Mouse (Mus musculus): ENCODE measurements around the gene Hspd1. TPM values are rescaled to one million over a fixed set of nuclear protein-coding genes. Genes with fewer than 3 reads are reported as not detected.

The Hspd1 gene
- total RNA-seq, 2 experiments from 2014 or later = 179 to 181 TPM

DNA sequence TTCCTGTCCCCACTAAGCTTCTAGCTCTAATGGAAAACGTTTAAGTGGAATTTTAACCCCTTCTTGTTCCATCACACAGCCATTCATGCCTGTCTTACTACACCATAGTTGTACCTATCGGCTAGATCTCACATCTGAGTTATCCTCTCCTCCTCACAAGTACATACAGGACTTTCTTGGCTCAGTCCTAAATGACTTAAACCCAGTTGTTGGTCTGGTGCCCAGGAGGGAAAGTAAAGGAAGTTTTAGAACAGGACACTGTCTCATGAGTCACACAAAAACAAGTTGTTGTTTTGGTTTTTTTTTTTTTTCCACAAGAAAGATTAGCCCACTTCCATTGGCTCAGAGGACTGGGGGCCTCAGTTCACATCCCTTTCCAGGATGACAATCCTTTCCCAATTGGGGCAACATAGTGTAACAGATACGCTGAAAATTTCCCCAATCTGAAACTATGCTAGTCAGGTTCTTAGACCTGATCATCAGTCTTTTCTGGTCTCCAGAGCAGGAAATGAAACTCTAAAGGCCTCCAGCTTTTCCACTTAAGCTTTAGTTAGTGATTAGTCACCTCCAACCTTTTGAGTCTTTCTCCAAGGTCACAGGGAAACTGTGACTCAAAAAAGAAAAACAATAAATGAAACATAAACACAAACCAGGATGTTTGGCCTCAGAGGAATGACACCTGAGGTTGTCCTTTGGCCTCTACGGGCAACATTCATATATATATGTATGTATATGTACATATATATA is 39.0 kb downstream of the Hspd1 start:
- no peak for DNase-seq (ENCODE audit: low spot score in 2 of 2)

DNA sequence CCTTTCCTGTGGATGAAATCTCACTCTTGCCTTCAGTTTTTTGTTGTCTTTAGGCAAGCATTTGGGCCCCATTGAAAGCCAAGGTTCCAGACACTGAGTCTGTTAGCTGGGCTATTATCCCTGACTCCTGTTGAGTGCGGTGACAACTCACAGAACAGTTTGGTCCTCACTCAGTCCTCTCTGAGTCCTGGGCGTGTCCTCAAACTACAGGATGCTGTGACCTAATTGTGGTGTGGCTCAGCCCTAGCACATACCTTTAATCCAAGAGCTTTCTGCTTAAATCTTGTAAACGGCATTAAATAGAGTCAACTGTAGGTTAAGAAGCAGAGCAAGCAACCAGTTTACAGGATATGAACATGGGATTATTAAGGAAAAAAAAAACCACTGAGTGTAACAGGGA is 44.9 kb downstream of the Hspd1 start:
- no peak for DNase-seq (ENCODE audit: low spot score in 2 of 2)

DNA sequence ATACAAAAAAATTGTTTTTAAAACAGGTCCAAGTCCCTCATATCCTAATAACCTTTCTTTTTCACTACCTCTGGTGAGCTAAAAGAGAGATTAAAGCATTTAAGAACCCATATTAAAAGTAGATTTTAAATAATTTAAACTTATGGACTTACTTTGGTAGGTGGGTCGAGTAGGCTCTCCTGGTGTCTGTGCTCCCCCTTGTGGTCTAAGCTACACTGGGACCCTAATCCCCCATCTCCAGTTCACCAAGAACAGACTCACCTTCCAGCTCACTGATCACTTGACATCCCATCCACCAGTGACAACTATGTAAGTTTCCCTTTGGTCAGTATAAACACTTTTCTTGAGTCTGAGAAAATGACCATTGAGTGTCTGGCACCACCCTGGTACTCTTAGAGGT is 45.8 kb downstream of the Hspd1 start:
- no peak for DNase-seq (ENCODE audit: low spot score in 2 of 2)

DNA sequence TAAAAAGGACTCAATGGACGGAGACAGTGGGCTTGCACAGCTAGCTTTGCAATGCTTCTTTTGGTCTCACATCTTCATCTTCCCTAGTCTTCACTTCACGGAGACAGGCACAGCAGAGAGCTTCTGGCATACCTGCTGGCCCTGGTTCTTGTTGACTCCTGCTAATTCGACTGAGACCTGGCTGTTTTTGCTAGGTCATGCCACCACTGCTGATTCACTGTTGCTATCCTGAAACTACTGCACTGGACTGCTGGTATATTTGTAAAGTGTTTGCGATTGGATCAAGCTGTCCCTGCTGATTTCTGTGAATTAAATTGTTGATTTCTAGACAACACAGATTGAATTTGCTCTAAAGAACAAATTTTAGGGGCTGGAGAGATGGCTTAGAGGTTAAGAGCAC is 46.4 kb downstream of the Hspd1 start:
- no peak for DNase-seq (ENCODE audit: low spot score in 2 of 2)

DNA sequence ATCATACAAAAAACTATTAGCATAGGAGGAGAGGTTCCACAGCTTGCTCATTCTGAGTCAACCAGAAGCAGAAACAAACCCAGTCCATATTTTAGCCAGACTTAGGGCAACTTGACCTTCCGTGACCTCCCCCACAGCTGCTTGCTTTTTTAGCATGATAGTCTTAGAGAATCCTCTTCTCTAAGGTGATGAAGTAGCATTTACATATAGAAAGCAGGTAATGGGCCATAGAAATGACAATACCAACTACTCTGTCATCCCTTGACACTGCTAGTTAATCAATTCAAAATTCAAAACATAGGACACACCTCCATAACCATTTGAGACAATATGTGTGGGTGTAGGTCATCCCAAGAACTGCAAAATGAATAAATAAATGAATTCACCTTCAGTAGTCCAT is 48.1 kb downstream of the Hspd1 start:
- no peak for DNase-seq (ENCODE audit: low spot score in 2 of 2)

DNA sequence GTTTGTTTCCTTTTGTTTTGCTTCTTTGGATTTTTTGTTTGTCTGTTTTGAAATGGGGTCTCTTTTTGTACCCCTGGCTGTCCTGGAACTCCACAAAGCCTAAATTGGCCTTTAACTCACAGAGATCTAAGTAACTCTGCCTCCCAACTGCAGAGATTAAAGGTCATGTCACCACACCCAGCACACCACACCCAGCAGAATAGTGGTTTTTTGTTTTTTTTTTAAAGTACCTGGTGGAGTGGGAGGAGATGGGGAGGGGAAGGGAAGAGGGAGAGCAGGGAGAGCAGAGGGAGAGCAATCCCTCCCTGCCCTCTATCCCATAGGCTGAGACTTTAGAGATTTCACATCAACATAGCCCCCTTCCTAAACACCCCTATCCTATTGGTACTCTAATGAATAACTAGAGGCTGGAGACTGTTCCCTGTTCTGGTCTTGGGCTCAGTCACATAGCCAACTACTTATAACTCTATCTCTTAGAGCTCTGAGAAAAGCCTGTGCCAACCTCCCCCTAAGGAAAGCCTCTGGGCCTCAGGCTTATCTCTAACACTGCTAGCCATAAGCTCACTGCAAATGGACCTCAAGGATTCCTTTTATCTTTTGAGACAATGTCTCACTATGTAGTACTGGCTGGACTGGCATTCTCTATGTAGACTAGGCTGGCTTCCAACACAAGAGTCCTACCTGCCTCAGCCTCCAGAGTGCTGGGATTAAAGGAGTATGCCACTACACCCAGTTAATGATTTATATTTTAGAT is 56.8 kb downstream of the Hspd1 start:
- DNase-seq (ENCODE audit: low spot score in 2 of 2) = no peak

DNA sequence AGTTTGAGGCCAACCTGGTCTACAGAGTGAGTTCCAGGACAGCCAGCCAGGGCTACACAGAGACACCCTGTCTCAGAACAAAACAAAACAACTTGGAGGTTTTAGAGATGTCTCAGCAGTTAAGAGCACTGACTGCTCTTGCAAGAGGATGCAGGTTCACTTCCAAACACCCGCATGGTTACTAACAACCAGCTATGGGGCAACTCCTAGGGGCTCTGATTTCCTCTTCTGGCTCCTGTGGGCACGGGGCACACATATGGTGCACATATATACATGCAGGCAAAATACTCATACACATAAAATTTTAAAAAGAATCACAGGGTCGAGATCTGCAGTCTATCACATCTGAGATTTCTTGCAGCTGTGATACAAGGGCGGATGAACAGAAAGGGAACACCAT is 58.6 kb downstream of the Hspd1 start:
- no peak for DNase-seq (ENCODE audit: low spot score in 2 of 2)

DNA sequence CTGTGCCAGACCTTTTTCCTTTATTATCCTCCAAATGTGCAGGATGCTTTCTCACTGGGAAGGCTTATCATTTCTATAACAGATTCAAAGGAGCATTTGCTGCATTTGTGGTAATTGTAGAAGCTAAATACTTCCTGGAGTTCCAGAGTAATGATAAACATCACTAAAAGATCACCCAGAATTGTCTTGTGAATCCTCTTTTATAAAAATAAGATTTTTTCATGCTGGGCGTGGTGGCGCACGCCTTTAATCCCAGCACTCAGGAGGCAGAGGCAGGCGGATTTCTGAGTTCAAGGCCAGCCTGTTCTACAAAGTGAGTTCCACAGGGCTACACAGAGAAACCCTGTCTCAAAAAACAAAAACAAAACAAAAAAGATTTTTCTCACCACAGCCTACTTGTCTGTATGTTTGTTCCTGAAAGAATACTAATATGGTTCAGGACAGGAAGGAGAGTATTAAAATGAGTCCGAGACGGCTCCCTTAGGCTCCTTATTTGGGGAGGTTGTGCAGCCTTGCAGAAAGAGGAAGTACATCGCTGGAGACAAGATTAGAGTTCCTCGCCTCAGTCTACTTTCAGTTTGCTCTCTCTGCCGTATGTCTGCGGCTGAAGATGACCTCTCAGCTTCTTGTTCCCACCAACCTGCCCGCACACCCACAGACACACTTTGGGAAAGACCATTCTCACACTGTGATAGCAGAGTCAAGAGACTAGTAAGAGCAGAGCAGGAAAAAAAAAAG is 59.4 kb downstream of the Hspd1 start:
- DNase-seq (ENCODE audit: low spot score in 2 of 2) = no peak

DNA sequence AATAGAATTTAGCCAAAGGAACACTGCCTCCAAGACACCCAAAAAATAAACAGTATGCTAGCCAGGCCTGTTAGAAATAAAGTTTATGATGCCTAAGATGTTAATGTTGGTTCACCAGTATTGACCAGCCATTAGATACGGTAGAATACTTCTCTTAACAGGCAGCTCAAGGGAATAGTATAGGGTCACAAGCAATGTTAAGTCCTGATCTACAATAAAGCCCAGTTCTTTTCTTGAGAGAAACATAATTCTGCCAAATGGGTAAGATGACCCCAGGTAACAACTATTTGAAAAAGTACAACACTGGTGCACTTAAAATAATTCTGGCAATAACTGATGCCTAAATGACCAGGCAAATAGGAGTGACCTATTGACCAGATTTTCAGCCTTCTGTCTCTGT is 60.1 kb downstream of the Hspd1 start:
- no peak for DNase-seq (ENCODE audit: low spot score in 2 of 2)

Other genes starting within 250 kb of the Hspd1 start
- 10 to 100 TPM; 11.1 to 12.6 TPM for gene Ankrd44, start 161.9 kb downstream of the Hspd1 start, total RNA-seq (2021)
- 100 to 1,000 TPM; 150 to 154 TPM for gene Sf3b1, start 60.8 kb downstream of the Hspd1 start, total RNA-seq (2021)
- 10 to 100 TPM; 18.2 to 19.7 TPM for gene Coq10b, start 35.5 kb downstream of the Hspd1 start, total RNA-seq (2021)
- 100 to 1,000 TPM in 1 of 2 experiments, 10 to 100 TPM in 1; 95.7 to 106 TPM for gene Hspe1, start 111 bp downstream of the Hspd1 start, total RNA-seq (2021)
- gene Mob4, start 43.0 kb upstream of the Hspd1 start, total RNA-seq (2021) = 10 to 100 TPM; 54.8 to 55.1 TPM
- 10 to 100 TPM; 35.6 to 36.4 TPM for gene Rftn2, start 138.5 kb upstream of the Hspd1 start, total RNA-seq (2021)
- gene Mars2, start 148.9 kb upstream of the Hspd1 start, total RNA-seq (2021) = 1 to 10 TPM; 8.1 to 8.6 TPM